Mouse (Mus musculus): ENCODE data around the gene Mindy3.

The Mindy3 gene

DNA sequence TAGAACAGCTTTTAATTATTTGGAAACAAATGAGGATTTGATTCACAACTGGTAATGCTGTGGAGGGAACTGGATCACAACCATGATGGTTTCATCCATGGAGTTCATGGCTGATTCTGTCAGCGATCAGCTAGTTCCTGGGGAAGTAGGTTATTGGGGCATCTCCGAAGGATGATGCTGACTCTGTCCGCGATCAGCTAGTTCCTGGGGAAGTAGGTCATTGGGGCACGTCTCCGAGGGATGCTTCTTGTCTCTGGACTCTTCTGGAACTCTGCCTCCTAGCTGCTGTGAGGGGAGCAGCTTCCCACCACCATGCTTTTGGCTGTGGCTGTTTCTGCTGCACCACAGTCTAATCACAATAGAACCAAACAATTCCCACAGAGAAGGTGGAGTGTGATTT, 105.2 kb downstream of the Mindy3 start:
- in situ Hi-C loops (cut with MboI; ENCODE audit: unreplicated experiment in 2 of 2): loop anchor here (25.0 kb wide), 4 partner anchors 527 to 1227 kb away; partner anchors contain the start of genes Ankrd16 (in 1 of the 2), Fbh1 (in 1 of the 2) and Pfkfb3 (in 1 of the 2)

- in situ Hi-C loops (cut with MboI; ENCODE audit: unreplicated experiment in 2 of 2): loop anchor here (10.0 to 25.0 kb wide), 6 partner anchors 434 to 1221 kb away; partner anchors contain the start of genes Ankrd16 (in 1 of the 2), Fbh1 (in 1 of the 2) and Pfkfb3 (in 1 of the 2)
These were observed 110.8 kb downstream of the Mindy3 start for GRCm38 (mm10) chr2:12308466-12308865.

DNA sequence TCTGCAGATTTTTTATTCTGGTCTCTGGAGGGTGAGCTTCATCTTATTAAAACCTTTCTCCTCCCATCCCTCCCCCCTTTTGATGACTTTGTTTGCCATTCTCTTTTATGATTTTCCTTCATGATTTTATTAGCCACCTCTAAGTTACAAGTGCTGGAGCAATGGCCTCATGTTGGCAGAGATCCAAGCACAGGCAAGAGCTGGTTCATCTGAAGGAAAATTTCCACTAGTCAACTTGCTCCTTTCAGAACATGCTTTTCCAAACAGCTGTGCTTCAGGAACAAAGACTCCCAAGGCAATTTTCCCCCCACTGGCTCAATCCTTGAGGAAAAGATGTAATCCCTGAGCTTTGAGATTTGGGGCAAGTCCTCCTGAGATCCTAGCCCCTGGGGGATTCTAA, 112.0 kb downstream of the Mindy3 start:
- in situ Hi-C loops (cut with MboI; ENCODE audit: unreplicated experiment in 2 of 2): loop anchor here (10.0 to 25.0 kb wide), 6 partner anchors 433 to 1220 kb away; partner anchors contain the start of genes Ankrd16 (in 1 of the 2), Fbh1 (in 1 of the 2) and Pfkfb3 (in 1 of the 2)

GRCm38 (mm10) chr2:12305064-12305650, 114.1 kb downstream of the Mindy3 start:
- in situ Hi-C loops (cut with MboI; ENCODE audit: unreplicated experiment in 2 of 2): loop anchor here (10.0 to 25.0 kb wide), 6 partner anchors 430 to 1218 kb away; partner anchors contain the start of genes Ankrd16 (in 1 of the 2), Fbh1 (in 1 of the 2) and Pfkfb3 (in 1 of the 2)

DNA sequence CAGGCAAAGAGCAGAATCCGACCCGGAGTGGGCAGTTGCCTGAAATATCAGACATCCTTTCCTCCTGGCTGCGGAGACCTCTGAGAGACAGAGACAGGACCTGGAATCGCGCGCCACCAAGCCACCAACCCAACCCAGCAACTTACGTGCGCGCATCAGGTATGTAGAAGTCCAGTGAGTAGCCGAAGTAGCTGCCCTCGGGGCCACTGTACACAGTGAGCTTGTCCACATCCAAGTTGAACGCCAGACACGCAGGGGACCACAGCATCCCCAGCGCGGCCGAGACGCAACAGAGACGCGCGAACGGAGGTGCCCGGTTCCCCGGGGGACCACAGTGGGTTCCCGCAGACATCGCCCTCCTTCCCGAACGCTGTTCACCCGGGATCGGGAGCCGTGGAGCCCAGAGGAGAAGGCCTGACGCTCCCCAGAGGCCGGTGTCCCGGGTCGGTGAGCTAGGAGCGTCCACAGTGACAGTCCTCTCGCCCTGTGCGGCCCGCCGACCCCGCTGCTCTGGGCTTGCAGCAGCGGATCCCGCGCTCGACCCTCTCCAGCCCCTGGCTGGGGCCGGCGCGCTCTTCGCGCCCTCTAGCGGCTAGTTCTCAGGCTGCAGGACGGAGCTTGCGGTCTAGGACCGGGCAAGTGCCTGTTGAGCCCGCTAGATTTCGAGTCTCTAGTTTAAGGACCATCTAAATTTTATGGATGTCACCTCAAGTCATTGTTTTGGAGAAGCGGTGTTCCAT, 117.7 kb downstream of the Mindy3 start, which contains the start of gene Itga8:
Itga8 (minus strand) TSS at position 492 of the 740 bp plus-strand sequence.
- in situ Hi-C loops (cut with MboI; ENCODE audit: unreplicated experiment in 2 of 2): loop anchor here (5.0 to 25.0 kb wide), 7 partner anchors 299 to 1214 kb away; partner anchors contain the start of genes Ankrd16 (in 1 of the 2), Fbh1 (in 1 of the 2) and Pfkfb3 (in 1 of the 2)

GRCm38 (mm10) chr2:12300449-12301228, 118.6 kb downstream of the Mindy3 start:
- in situ Hi-C loops (cut with MboI; ENCODE audit: unreplicated experiment in 2 of 2): loop anchor here (5.0 to 25.0 kb wide), 7 partner anchors 298 to 1213 kb away; partner anchors contain the start of genes Ankrd16 (in 1 of the 2), Fbh1 (in 1 of the 2) and Pfkfb3 (in 1 of the 2)

- in situ Hi-C loops (cut with MboI; ENCODE audit: unreplicated experiment in 2 of 2): no loop called here
These were observed 122.0 kb downstream of the Mindy3 start for GRCm38 (mm10) chr2:12297287-12297686.

Data from v-Abl transformed pro-B cells (cell line).